Mouse (Mus musculus) liver, embryonic 15.5 days (tissue): ENCODE results near the gene Kif2c. TPM values are rescaled to one million over a fixed set of nuclear protein-coding genes. Genes with fewer than 3 reads are reported as not detected.
"Not testable (repeated sequence)": the region's sequence is repeated elsewhere in the genome, so short reads cannot be mapped to it uniquely, and the experiment has no call there.

ENCODE experiments used
- ATAC-seq: fragments of 200-750 bp; cut with Nextera tagmentation; 2 replicates; pipeline ENCODE4 v1.8.0; 2017; ENCODE audit warnings: moderate number of reproducible peaks, mild to moderate bottlenecking, moderate library complexity; ENCODE audit not compliant: insufficient read depth
- H3K27ac ChIP-seq: fragments of 300-500 bp; sonication (generic); replicated peaks from 2 replicates; pipeline ENCODE4 v1.5.1; 2015; ENCODE audit warnings: mild to moderate bottlenecking, inconsistent platforms
- H3K27me3 ChIP-seq: fragments of 300-500 bp; sonication (generic); 2 replicates; pipeline ENCODE4 v1.6.1; 2015; ENCODE audit warnings: mild to moderate bottlenecking, inconsistent platforms
- H3K36me3 ChIP-seq: fragments of 300-500 bp; sonication (generic); replicated peaks from 2 replicates; pipeline ENCODE4 v1.6.1; 2015; ENCODE audit warnings: moderate library complexity, mild to moderate bottlenecking, inconsistent platforms
- H3K4me1 ChIP-seq: fragments of 300-500 bp; sonication (generic); replicated peaks from 2 replicates; pipeline ENCODE4 v1.6.1; 2015; ENCODE audit warnings: inconsistent platforms
- H3K4me2 ChIP-seq: fragments of 300-500 bp; sonication (generic); 2 replicates; pipeline ENCODE4 v1.6.1; 2015; ENCODE audit warnings: moderate library complexity, mild to moderate bottlenecking, inconsistent platforms
- H3K4me3 ChIP-seq: fragments of 300-500 bp; sonication (generic); replicated peaks from 2 replicates; pipeline ENCODE4 v1.5.1; 2015; ENCODE audit warnings: mild to moderate bottlenecking, inconsistent platforms
- H3K9ac ChIP-seq: fragments of 300-500 bp; sonication (generic); 2 replicates; pipeline ENCODE4 v1.6.1; 2015; ENCODE audit warnings: moderate library complexity, mild to moderate bottlenecking, inconsistent platforms
- H3K9me3 ChIP-seq: fragments of 300-500 bp; sonication (generic); replicated peaks from 2 replicates; pipeline ENCODE4 v1.6.1; 2016; ENCODE audit warnings: inconsistent platforms
- WGBS: fragments of 180-500 bp; shearing (Covaris S2); methylation state at CpG from one replicate; pipeline ENCODE4 v1.1.7; 2015; ENCODE audit warnings: mixed read lengths; ENCODE audit not compliant: insufficient replicate concordance; 5-methylcytosine and 5-hydroxymethylcytosine counted together
- polyA plus RNA-seq: library from polyadenylated mRNA; unstranded; fragments of >200 nt; fragmentation: Nextera tagmentation; extraction: Ambion mirVana; gene quantifications from 2 replicates; pipeline ENCODE4 v1.2.1, GENCODE M21; 2015

The Kif2c gene
- polyA plus RNA-seq, 1 experiment from 2014 or later: 29.8 TPM

DNA sequence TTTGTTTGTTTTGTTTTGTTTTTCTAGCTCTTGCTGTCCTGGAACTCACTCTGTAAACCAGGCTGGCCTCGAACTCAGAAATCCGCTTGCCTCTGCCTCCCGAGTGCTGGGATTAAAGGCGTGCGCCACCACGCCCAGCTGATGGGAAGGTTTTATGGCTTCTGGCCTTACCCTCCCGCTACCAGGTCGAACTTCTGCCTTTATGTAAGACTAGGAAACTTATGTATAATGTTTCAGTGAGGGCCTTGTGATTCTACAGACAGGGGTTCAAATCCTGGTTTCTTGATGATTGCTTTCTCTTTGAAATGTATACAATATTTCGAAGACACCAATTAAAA, 289 bp upstream of the Kif2c start:
- not testable (repeated sequence) for H3K9me3 ChIP-seq, H3K27me3 ChIP-seq
- H3K4me2 ChIP-seq: peak overlapping the region; percentile 78
- H3K4me3 ChIP-seq: peak overlapping the region; percentile 86
- peak overlapping the region; percentile 87 for H3K27ac ChIP-seq
- 12% methylated on average over 9 of the region's 9 CpGs for WGBS
- H3K4me1 ChIP-seq: peaks cover 20% of the 10 kb centered on the region
- peak; percentile 59 for ATAC-seq
- peak overlapping the region; percentile 75 for H3K9ac ChIP-seq
- peaks cover 29% of the 10 kb centered on the region for H3K36me3 ChIP-seq

DNA sequence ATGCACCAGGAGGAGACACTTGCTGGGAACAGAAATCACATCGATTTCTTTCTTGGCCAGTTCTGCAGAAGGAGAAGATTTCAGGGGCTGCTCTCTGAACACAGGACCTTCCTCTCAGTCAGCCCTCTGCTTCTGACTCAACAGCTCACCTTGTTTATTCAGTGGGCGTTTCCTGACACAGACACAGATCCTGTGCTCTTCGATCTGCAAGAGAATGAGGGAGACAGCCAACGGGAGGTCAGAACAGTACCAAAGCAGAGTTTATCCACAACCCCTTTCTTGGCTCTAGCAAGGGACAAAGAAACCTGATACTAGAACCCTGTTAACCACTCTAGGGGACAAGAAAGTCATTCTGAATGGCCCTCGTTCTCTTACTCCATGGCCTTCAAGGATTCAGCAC, 12.5 kb downstream of the Kif2c start:
- WGBS: 76% methylated on average over 5 of the region's 5 CpGs
- Histone ChIP-seq H3K36me3 (peaks cover 100% of the 10 kb centered on the region), H3K9me3 (no peaks in the 10 kb centered on the region), H3K27me3 (no peaks in the 10 kb centered on the region), H3K9ac (no peak overlapping the region), H3K27ac (no peak overlapping the region), H3K4me1 (no peaks in the 10 kb centered on the region; the same call in 1 of the 2 replicates), H3K4me2 (no peak overlapping the region), H3K4me3 (no peak overlapping the region)
- no peak for ATAC-seq

DNA sequence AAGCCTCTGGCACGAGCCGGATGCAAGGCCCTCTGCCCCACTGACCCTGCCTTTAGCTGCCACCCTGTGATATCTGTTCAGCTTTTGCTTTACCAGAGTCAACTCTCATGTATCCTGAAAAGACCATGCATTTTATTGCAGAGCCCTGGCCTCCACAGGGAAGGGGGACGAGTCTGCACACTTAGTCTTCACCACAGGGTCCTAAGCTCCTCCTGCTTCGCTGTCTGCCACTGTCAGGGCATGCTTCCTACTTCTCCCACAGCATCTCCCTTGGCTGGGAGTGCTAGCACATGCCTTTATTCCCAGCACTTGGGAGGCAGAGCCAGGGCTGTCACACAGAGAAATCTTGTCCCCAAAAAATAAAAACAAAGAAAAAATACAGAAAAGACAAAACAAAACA, 21.3 kb downstream of the Kif2c start:
- Histone ChIP-seq H3K27me3 (no peaks in the 10 kb centered on the region), H3K27ac (no peak overlapping the region), H3K4me3 (no peak overlapping the region), H3K9ac (no peak overlapping the region), H3K36me3 (peaks cover 77% of the 10 kb centered on the region), H3K9me3 (no peaks in the 10 kb centered on the region), H3K4me2 (no peak overlapping the region), H3K4me1 (peaks cover 5% of the 10 kb centered on the region)
- 74% methylated on average over 4 of the region's 4 CpGs for WGBS
- ATAC-seq: no peak

DNA sequence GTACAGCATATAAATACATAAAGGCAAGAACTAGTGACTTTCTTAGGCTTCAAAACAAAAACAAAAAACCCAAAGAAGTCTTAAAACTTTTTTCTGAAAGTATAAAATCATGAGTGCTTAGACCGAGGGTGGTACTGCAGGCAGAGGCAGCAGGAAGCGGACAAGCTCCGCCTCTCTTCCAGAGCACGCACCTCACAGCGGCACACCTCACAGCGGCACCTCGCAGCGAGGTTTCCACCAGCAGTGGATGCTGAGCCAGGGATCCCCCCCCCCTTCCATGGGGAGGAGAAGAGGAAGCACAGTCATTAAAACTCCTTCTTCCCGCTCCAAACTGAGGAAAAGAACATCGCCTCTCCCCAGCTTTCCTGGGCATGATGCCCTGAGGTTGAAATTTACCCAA, 22.8 kb downstream of the Kif2c start:
- Histone ChIP-seq H3K36me3 (peaks cover 62% of the 10 kb centered on the region), H3K9me3 (no peaks in the 10 kb centered on the region), H3K4me1 (peaks cover 12% of the 10 kb centered on the region), H3K4me3 (no peak overlapping the region), H3K27ac (no peak overlapping the region), H3K4me2 (no peak overlapping the region), H3K27me3 (no peaks in the 10 kb centered on the region), H3K9ac (no peak overlapping the region)
- 85% methylated on average over 10 of the region's 10 CpGs for WGBS
- no peak for ATAC-seq

DNA sequence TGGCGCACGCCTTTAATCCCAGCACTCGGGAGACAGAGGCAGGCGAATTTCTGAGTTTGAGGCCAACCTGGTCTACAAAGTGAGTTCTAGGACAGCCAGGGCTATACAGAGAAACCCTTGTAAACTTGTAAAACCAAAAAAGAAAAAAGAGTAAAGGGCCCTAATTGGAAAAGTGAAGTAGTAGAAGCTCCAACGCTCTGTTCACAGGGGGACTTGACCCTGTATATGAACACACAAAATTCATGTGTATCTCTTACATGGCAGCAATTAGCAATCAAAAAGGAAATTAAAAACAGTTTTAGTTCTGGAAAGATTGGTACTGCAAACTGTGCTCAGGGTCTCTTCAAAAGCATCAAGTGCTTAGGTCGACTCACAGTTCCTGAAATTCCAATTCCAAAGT, 26.1 kb downstream of the Kif2c start:
- peaks cover 38% of the 10 kb centered on the region for H3K4me1 ChIP-seq
- peak overlapping the region; percentile 86 for H3K4me2 ChIP-seq
- no peaks in the 10 kb centered on the region for H3K27me3 ChIP-seq
- H3K9me3 ChIP-seq: no peaks in the 10 kb centered on the region
- 25% methylated on average over 6 of the region's 6 CpGs for WGBS
- peak overlapping the region; percentile 96 for H3K4me3 ChIP-seq
- H3K36me3 ChIP-seq: peaks cover 61% of the 10 kb centered on the region
- no peak for ATAC-seq
- peak overlapping the region; percentile 93 for H3K9ac ChIP-seq
- H3K27ac ChIP-seq: peak overlapping the region; percentile 76

DNA sequence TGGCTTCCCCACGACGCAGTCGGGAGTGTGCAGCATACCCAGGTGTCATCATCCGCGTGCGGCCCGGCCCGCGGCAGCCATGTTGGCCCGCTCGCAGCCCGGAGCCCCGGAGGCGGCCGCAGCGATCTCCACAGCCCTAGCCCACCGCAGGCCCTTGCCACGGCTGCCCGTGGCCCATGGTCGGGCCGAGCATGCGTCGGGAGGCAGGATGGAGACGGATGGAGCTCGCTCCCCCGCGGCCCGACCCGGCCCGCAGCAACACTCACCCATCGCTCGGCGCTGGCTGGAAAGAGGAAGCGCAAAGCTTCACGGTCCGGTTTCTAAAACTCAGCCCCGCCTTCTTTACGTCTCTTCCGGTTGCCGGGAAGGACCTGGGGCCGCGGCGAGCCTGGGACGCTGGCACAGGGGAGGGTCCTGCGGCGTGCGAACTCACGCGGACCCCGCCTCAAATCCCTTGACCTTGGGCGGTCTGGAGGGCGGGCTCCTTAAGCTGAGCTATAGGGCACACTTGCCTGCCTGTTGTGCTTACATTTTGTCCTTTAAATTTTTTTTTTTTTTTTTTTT, 26.6 kb downstream of the Kif2c start, which contains the start of gene Rps8:
Rps8 (minus strand) TSS at position 452 of the 564 bp plus-strand sequence.
- H3K36me3 ChIP-seq: peaks cover 61% of the 10 kb centered on the region
- peak within 1 kb of the TSS; percentile 93 for H3K9ac ChIP-seq
- H3K4me3 ChIP-seq: peak within 1 kb of the TSS; percentile 96
- WGBS: under 1% methylated on average over 52 of the region's 52 CpGs
- peak; percentile 89 for ATAC-seq
- H3K9me3 ChIP-seq: no peaks in the 10 kb centered on the region
- H3K4me1 ChIP-seq: peaks cover 39% of the 10 kb centered on the region
- H3K4me2 ChIP-seq: peak within 1 kb of the TSS; percentile 86
- peak within 1 kb of the TSS; percentile 76 for H3K27ac ChIP-seq
- no peaks in the 10 kb centered on the region for H3K27me3 ChIP-seq

DNA sequence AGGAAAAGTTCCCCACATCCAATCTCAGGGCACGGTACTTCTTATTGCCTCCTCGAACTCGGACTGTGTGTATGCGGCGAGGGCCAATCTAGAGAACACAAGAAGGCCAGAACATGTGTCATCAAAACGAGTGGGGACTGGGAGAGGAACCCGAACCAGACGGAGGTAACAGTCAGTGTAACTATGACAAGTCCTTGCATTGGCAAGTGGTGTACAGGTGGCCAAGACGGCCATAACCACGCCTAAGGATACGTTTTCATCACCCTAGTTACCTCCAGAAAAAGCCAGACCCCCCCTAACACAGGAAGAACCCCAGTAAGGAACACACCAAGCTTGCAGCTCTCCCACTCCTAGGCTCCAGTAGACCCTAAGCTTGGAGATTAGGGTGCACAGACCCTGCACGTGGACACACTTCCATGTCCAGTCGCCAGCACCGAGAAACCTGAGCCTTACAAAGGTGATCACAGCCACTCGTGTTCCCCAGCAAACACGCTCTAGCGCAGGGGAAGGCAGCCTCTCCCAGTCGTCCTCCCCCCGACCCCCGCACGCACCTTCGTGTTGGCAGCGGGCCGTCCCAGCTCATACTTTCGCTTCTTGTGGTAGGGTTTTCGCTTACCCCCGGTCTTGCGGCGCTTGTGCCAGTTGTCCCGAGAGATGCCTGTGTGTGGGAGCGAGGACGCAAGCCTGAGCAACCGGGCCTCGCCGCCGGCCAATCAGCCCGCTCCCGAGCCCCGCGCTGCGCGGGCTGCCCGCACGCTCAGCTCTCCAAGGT, 27.2 kb downstream of the Kif2c start:
- Histone ChIP-seq H3K4me1 (peaks cover 39% of the 10 kb centered on the region), H3K4me2 (peak overlapping the region; percentile 86), H3K9me3 (no peaks in the 10 kb centered on the region), H3K27me3 (no peaks in the 10 kb centered on the region), H3K27ac (peak overlapping the region; percentile 76), H3K36me3 (peaks cover 61% of the 10 kb centered on the region), H3K4me3 (peak overlapping the region; percentile 96), H3K9ac (peak overlapping the region; percentile 93)
- under 1% methylated on average over 44 of the region's 44 CpGs for WGBS
- ATAC-seq: no peak

DNA sequence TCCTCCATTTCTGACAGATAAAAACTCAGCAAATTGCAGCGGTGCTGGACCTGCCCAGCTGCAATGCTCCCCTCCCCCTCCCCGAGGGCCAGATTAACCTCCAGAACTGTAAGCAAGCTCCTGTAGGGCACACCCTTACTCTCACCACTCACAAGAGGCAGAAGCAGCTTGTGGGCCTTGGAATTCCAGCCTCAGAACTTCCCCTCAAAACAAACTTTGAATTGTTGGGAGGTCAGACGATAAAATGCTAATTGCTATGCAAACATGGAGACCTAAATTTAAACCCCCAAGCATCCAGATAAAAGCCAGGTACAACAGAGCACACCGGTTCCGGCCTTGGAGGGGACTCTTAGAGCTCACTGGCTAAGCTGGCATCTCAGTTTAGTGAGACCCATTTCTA, 29.7 kb downstream of the Kif2c start:
- Histone ChIP-seq H3K9ac (0 out of 2 replicates have a peak overlapping the region, but pooled peaks have one; percentile 7), H3K27ac (0 out of 2 replicates have a peak overlapping the region, but pooled peaks have one; percentile 29), H3K27me3 (no peaks in the 10 kb centered on the region), H3K4me1 (peaks cover 39% of the 10 kb centered on the region), H3K4me2 (peak overlapping the region; percentile 86), H3K4me3 (peak overlapping the region; percentile 96; the same call in 1 of the 2 replicates), H3K36me3 (peaks cover 51% of the 10 kb centered on the region), H3K9me3 (no peaks in the 10 kb centered on the region)
- no peak for ATAC-seq
- WGBS: 53% methylated on average over 5 of the region's 5 CpGs

DNA sequence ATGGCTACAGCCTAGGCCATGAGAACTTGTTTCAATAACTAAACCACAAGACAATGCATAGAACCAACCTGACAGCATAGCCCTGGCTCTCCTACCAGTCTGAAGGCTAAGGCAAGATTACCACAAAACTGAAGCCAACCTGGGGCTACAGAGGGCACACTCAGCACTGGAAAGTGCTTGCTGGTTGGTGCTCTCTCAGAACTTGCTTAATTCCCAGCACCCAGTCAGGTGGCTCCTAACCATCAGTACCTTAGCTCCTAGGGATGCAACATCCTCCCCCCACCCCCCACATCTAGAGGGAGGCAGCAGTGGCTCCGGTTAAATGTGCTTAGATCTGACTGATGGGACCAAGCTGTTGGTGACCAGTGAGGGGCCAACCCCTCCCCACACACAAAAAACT, 31.0 kb downstream of the Kif2c start:
- Histone ChIP-seq H3K36me3 (peaks cover 51% of the 10 kb centered on the region), H3K27ac (peak overlapping the region; percentile 33)

DNA sequence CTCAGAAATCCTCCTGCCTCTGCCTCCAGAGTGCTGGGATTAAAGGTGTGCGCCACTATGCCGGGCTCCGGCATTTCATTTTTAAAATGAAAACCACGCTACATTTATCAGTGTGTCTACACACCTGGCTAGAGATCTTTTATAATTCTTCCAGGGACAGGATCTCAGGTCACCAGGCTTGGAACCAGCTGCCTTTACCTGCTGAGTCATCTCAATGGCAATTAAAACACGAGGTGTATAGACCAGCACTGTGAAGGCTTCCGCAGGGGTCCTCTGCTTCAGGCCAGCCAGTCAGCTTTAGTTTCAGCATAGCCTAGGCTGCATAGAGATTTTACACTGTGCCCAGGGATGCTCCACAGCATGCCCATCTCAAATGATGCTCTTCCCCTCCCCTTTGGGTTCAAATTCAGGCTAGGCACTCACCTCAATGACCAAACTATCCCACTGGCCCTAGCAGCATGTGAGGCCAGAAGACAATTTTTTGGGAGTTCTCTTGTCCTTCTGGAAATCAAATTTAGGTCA, 32.2 kb downstream of the Kif2c start:
- Histone ChIP-seq H3K36me3 (peaks cover 51% of the 10 kb centered on the region), H3K4me3 (no peak overlapping the region), H3K27ac (no peak overlapping the region), H3K27me3 (no peaks in the 10 kb centered on the region), H3K4me2 (no peak overlapping the region), H3K4me1 (peaks cover 37% of the 10 kb centered on the region), H3K9me3 (no peaks in the 10 kb centered on the region), H3K9ac (no peak overlapping the region)
- ATAC-seq: no peak
- 71% methylated on average over 6 of the region's 6 CpGs for WGBS

More for the DNA sequence above, 31.0 kb downstream of the Kif2c start:
- no peak overlapping the region for H3K9ac ChIP-seq
- no peaks in the 10 kb centered on the region for H3K9me3 ChIP-seq
- ATAC-seq: no peak
- no peak overlapping the region for H3K4me3 ChIP-seq
- H3K27me3 ChIP-seq: no peaks in the 10 kb centered on the region
- 59% methylated on average over 1 of the region's 1 CpGs for WGBS
- no peak overlapping the region for H3K4me2 ChIP-seq
- peaks cover 36% of the 10 kb centered on the region for H3K4me1 ChIP-seq
